Mouse (Mus musculus) brain, embryonic 14.5 days (tissue): ENCODE measurements around the gene Ugt1a5. TPM values are rescaled to one million over a fixed set of nuclear protein-coding genes. Genes with fewer than 3 reads are reported as not detected.
"Not testable (repeated sequence)": the region's sequence is repeated elsewhere in the genome, so short reads cannot be mapped to it uniquely, and the experiment has no call there.

Experiments used
- DNase-seq: peaks from one replicate; pipeline ENCODE4 v3.0.0-alpha.2; 2011; ENCODE audit warnings: low read depth
- CTCF ChIP-seq: fragments of 200-500 bp; IDR thresholded peaks from 2 replicates; pipeline ENCODE4 v1.5.1; 2012; ENCODE audit warnings: inconsistent platforms, mild to moderate bottlenecking, moderate library complexity, borderline replicate concordance; ENCODE audit not compliant: insufficient read depth, insufficient read length; ENCODE audit errors: extremely low read depth
- POLR2A ChIP-seq: fragments of 200-500 bp; IDR thresholded peaks from 2 replicates; pipeline ENCODE4 v1.6.1; 2012; ENCODE audit warnings: mild to moderate bottlenecking, inconsistent platforms, borderline replicate concordance; ENCODE audit not compliant: poor library complexity, insufficient read depth, insufficient read length, severe bottlenecking; ENCODE audit errors: extremely low read depth
- polyA plus RNA-seq: library from polyadenylated mRNA; depleted of rRNA; stranded (reverse); fragments of >200 nt; gene quantifications from 2 replicates; pipeline ENCODE4 v1.2.3, GENCODE M21; 2012

The Ugt1a5 gene
- polyA plus RNA-seq, 1 experiment = not detected

GRCm38 (mm10) chr1:88145278-88145677 is 20.5 kb upstream of the Ugt1a5 start:
- peak; percentile 3 for DNase-seq
- peak; percentile 21; the same call in 1 of the 2 replicates for TF ChIP-seq CTCF

DNA sequence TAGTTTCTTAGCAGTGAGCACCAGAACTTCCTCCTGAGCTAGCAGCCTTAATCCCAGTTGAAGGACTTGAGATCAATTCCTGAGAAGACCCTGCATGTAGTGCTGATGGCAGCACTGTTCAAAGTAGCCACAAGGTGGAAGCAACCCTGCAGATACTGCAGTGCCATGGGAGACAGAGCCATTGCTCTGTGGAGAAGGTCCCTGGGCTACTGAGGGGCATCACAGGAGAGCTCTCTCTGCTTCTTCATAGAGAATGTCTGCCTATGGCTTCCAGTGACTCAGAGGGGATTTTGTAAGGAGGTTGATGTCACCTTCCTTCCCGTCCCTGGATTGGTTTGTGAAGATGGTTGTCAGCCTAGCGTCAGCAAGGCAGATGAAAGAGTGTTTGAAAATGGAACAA is 15.7 kb upstream of the Ugt1a5 start:
- TF ChIP-seq CTCF = peak; percentile 27; the same call in 1 of the 2 replicates
- peak; percentile 3 for DNase-seq

DNA sequence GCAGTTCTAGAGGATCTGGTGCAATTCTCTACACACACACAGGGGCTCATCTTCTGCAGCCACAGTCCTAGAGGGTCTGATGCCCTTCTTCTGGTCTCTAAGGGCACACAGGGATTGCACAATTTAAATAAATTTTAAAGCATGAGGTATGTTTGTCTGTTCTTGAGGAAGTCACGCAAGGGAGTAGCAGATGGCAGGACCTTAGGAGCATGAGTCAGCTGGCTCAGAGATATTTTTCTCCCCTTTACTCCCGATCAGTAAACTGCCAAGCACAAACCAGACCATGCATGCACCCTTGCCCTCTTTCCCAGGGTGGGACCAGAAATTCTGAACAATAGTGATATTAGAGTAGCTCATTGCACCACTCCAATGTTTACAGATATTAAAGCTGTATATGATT is 7.4 kb upstream of the Ugt1a5 start:
- TF ChIP-seq POLR2A (no peak), CTCF (no peak)
- no peak for DNase-seq

DNA sequence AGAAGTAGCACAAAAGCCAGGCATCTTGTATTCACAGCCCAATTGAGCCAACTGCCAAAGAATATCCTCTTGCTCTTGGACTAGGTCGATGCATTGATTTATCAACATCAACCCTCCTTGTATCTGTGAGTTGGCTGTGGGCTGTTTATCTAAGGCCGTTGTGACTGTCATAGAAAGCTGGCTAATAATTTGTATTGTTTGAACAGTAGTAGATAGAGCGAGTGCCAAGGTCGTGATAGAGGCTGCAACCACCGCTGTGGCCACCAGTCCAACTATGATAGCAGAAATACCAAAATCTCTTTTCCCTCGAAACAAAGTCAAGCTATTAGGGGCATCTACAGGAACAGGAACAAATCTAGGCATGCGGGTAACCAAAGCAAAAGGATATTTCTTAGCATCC is 6.4 kb downstream of the Ugt1a5 start:
- not testable (repeated sequence) for DNase-seq

DNA sequence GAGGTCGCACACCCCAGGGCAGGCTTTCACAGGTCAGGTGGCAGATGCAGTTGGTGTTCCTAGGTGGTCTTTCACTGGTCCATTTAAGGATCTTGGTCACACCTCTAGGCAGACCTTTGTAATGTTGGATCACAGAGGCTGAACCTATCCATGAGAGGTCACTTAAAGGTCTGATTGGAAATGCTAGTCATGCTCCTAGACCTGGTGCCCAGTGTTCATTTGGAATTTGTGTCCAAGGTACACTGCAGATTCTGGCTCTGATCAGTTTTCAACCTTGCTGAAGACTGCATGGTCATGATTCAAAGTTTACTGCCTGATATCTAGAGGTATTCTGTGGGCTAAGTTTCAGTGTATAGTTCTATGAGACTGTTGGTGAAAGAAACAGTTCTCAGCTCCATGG is 13.8 kb downstream of the Ugt1a5 start:
- TF ChIP-seq POLR2A = no peak
- no peak for TF ChIP-seq CTCF

GRCm38 (mm10) chr1:88186325-88186935 is 20.6 kb downstream of the Ugt1a5 start:
- DNase-seq = no peak
- TF ChIP-seq CTCF (no peak), POLR2A (no peak)

More for the DNA sequence above, 13.8 kb downstream of the Ugt1a5 start:
- no peak for DNase-seq

DNA sequence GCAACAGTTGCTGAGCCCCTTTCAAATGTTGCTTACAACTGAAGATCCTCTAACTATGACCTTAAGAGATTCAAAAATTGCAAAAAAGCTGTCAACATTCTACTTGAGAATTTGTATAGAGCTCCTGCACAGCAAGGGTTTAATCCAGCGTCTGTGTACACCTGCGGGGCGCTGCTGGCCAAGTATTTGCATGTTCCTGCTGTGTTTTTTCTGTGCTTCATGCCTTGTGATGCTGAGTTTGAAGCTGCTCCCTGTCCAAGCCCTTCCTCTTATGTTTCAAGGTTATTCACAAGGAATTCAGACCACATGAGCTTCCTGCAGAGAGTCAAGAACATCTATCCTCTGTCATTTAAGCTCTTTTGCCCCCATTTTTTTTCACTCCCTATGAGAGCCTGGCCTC is 26.3 kb downstream of the Ugt1a5 start:
- no peak for TF ChIP-seq POLR2A

GRCm38 (mm10) chr1:88195687-88196086 is 29.9 kb downstream of the Ugt1a5 start:
- TF ChIP-seq POLR2A = no peak
- TF ChIP-seq CTCF = no peak
- no peak for DNase-seq

More for the DNA sequence above, 26.3 kb downstream of the Ugt1a5 start:
- no peak for DNase-seq

DNA sequence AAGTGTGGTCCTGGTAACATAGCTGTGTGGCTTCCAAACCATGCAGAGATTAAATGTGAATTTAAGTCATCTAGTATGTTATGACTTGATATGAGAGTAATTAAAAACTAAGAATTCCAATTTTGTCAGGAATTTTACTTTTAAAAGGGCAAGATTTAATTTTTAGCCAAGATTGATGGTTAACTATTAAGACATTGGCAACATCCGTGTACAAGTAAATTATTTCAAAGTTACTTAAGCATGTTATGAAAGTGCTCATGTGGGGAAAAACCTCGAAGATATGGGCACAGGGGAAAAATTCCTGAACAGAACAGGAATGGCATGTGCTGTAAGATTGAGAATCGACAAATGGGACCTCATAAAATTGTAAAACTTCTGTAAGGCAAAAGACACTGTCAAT is 31.6 kb downstream of the Ugt1a5 start:
- TF ChIP-seq POLR2A (no peak), CTCF (no peak)
- DNase-seq = no peak

GRCm38 (mm10) chr1:88199996-88200395 is 34.2 kb downstream of the Ugt1a5 start:
- no peak for TF ChIP-seq POLR2A
- no peak for TF ChIP-seq CTCF
- DNase-seq = no peak

DNA sequence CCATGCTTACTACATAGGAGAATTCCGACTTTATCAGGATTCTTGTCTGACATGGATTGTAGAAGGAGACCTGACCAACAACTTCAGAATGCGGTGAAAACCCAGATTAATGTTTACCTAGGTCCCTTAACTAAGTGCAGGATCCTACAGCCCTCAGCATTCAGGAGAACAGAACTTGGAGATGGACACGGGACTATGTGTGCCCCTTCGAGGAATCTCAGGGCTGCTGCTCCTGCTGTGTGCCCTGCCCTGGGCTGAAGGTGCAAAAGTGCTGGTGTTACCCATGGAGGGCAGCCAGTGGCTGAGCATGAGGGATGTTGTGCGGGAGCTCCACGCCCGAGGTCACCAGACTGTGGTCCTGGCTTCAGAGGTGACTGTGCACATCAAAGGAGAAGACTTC is 34.6 kb downstream of the Ugt1a5 start, which contains the start of gene Ugt1a2:
TSS of gene Ugt1a2 (plus strand) at position 146 of the 400 bp plus-strand sequence.
- TF ChIP-seq CTCF (no peak), POLR2A (no peak)
- no peak for DNase-seq

GRCm38 (mm10) chr1:88205294-88205922 is 39.6 kb downstream of the Ugt1a5 start, which contains the start of gene Dnajb3:
Dnajb3 (minus strand) TSS chr1:88205782.
- TF ChIP-seq POLR2A (peak; percentile 86), CTCF (no peak)

More at GRCm38 (mm10) chr1:88205294-88205922, 39.6 kb downstream of the Ugt1a5 start, which contains the start of gene Dnajb3:
- peak; percentile 96 for DNase-seq
